Mouse (Mus musculus): ENCODE measurements at regions not wholly inside any gene's neighbourhood (a gene's known extent, or its start where the extent isn't known, plus 50 kb on each side); places are given as distances from the start of the nearest gene placed in this dataset.
"Not testable (repeated sequence)": the region's sequence is repeated elsewhere in the genome, so short reads cannot be mapped to it uniquely, and the experiment has no call there.

- Histone ChIP-seq H3K4me3 (replicated peaks) (no peak overlapping the region), H3K27me3 (replicated peaks) (no peaks in the 10 kb centered on the region), H3K36me3 (replicated peaks; ENCODE audit: low read length) (no peaks in the 10 kb centered on the region), H3K9me3 (peaks cover 19% of the 10 kb centered on the region), H3K4me1 (peaks cover 18% of the 10 kb centered on the region)
- no peak for TF ChIP-seq GATA1 (IDR thresholded peaks at IDR 0.05; ENCODE audit: borderline replicate concordance, low read length)
- TF ChIP-seq FLI1 (IDR thresholded peaks at IDR 0.05; ENCODE audit: low read length): no peak
Observed at GRCm38 (mm10) chr9:115800624-115801023, 108.6 kb upstream of the Gadl1 start.

DNA sequence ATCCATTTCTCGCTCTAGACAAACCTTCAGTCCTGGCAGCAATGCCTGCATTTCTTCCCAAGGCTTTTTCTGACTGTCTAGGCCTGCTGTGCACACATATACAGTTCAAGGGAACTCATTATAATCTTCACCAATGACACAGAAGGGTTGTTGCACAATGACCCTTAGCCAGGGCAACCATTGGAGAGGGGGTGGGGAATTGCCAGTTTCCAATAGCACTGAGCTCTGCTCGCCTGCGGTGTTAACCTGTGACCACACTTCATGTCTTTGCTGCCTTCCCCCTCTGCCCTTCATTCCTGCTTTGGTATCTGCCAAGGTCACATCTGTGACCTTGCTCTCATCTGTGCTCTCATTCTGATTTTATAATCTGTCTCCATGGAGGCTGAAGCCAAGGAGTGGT lies 106.2 kb upstream of the Gadl1 start:
- no peaks in the 10 kb centered on the region for H3K36me3 ChIP-seq (replicated peaks; ENCODE audit: low read length)
- H3K27me3 ChIP-seq (replicated peaks): no peaks in the 10 kb centered on the region
- H3K4me1 ChIP-seq: peaks cover 26% of the 10 kb centered on the region
- H3K4me3 ChIP-seq (replicated peaks): no peak overlapping the region
- TF ChIP-seq FLI1 (IDR thresholded peaks at IDR 0.05; ENCODE audit: low read length) (no peak), GATA1 (IDR thresholded peaks at IDR 0.05; ENCODE audit: borderline replicate concordance, low read length) (no peak)
- 0 out of 2 replicates have a peak, but pooled peaks cover 4% of the 10 kb centered on the region for H3K9me3 ChIP-seq

DNA sequence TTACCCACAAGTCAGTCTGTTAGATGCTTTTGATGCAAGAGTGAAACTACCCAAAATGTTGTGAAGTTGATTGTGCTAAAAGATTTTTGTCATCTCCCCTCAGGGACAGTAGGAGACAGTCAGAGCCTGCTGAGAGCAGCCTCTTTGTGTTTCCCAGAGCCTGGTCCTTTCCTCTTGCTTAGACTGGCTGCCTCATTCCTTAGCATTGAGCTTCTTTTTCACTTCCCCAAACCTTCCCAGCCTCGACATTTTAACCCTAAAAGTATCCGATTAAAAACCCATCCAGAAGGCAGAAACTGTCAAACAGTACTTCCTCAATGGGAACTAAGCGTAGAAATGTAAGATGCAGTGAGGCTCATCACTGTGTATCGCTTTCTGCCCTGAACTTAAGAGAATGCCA lies 104.0 kb upstream of the Gadl1 start:
- Histone ChIP-seq H3K36me3 (replicated peaks; ENCODE audit: low read length) (no peaks in the 10 kb centered on the region), H3K4me1 (peaks cover 31% of the 10 kb centered on the region), H3K27me3 (replicated peaks) (no peaks in the 10 kb centered on the region), H3K9me3 (0 out of 2 replicates have a peak, but pooled peaks cover 4% of the 10 kb centered on the region), H3K4me3 (replicated peaks) (no peak overlapping the region)
- TF ChIP-seq GATA1 (IDR thresholded peaks at IDR 0.05; ENCODE audit: borderline replicate concordance, low read length) (no peak), FLI1 (IDR thresholded peaks at IDR 0.05; ENCODE audit: low read length) (no peak)

- Histone ChIP-seq H3K4me3 (replicated peaks) (no peak overlapping the region), H3K36me3 (replicated peaks; ENCODE audit: low read length) (no peaks in the 10 kb centered on the region), H3K9me3 (0 out of 2 replicates have a peak, but pooled peaks cover 4% of the 10 kb centered on the region), H3K4me1 (peaks cover 31% of the 10 kb centered on the region), H3K27me3 (replicated peaks) (no peaks in the 10 kb centered on the region)
- TF ChIP-seq GATA1 (IDR thresholded peaks at IDR 0.05; ENCODE audit: borderline replicate concordance, low read length): no peak
- TF ChIP-seq FLI1 (IDR thresholded peaks at IDR 0.05; ENCODE audit: low read length): no peak
Observed at GRCm38 (mm10) chr9:115806018-115806702, 103.1 kb upstream of the Gadl1 start.

DNA sequence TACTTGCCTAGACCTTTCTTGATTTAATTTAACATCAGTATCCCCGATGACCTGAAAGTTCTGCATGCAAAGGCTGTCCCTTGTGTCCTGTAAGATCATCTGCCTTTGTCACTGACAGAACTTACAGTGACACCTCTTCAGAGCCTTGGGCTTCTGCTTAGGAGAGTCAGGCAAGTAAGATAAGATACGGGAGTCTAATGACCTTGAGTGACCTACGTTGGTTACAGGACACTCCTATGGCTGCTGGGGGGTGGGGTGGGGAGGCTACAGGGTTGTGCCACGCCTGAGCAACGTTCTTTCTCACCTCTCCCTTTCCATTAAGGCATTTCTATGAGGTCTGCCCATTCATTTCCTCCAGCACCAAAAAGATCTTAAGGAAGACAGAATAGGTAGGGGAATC lies 69.1 kb upstream of the Gadl1 start:
- Histone ChIP-seq H3K4me3 (replicated peaks) (no peak overlapping the region), H3K27me3 (replicated peaks) (peaks cover 10% of the 10 kb centered on the region), H3K9me3 (no peaks in the 10 kb centered on the region), H3K36me3 (replicated peaks; ENCODE audit: low read length) (no peaks in the 10 kb centered on the region), H3K4me1 (peaks cover 4% of the 10 kb centered on the region; the same call in 1 of the 2 replicates)
- TF ChIP-seq GATA1 (IDR thresholded peaks at IDR 0.05; ENCODE audit: borderline replicate concordance, low read length): no peak
- TF ChIP-seq FLI1 (IDR thresholded peaks at IDR 0.05; ENCODE audit: low read length): no peak

DNA sequence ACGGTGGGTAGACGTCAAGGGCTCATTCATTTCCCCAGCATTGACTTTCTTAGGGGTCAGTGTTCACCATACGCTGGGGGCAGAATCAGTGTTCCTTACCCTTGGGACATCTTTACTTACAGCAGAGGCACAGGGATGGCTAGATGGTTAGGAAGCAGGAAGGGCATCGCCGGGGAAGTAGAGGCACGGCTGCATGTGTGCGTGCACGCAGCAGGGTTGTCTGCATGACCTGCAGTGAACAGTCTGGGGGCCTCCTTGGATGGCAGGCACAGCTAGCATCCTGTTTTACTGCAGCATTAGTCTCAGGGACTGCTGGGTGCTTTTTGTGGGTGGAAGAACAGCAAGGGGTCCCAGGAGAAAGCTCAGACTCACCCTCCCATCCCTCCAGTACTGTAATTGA lies 68.5 kb upstream of the Gadl1 start:
- Histone ChIP-seq H3K36me3 (replicated peaks; ENCODE audit: low read length) (no peaks in the 10 kb centered on the region), H3K4me3 (replicated peaks) (no peak overlapping the region), H3K4me1 (peaks cover 4% of the 10 kb centered on the region; the same call in 1 of the 2 replicates), H3K27me3 (replicated peaks) (peaks cover 12% of the 10 kb centered on the region), H3K9me3 (no peaks in the 10 kb centered on the region)
- no peak for TF ChIP-seq FLI1 (IDR thresholded peaks at IDR 0.05; ENCODE audit: low read length)
- no peak for TF ChIP-seq GATA1 (IDR thresholded peaks at IDR 0.05; ENCODE audit: borderline replicate concordance, low read length)

GRCm38 (mm10) chr9:115841684-115842083 lies 67.6 kb upstream of the Gadl1 start:
- Histone ChIP-seq H3K27me3 (replicated peaks) (peaks cover 12% of the 10 kb centered on the region), H3K4me1 (peaks cover 4% of the 10 kb centered on the region; the same call in 1 of the 2 replicates)

DNA sequence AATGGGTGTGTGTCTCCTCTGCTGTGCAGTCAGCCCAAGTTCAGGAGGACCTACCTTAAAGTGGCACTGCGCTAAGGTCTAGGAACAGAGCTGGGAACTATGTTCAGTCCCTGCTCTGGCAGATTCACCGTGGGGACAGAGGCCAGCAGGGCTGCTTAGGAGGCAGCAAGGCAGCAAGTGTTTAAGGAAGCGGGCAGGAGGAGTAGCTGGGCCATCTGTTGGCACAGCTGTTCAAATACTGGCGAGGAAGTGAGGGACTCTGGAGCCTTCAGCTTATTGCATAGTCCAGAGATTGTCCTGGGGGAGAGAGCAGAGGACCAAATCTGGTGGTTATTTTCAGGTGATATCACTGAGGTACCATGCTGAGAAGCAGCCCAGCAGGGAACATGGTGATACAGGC lies 64.9 kb upstream of the Gadl1 start:
- no peak overlapping the region for H3K4me3 ChIP-seq (replicated peaks)
- TF ChIP-seq GATA1 (IDR thresholded peaks at IDR 0.05; ENCODE audit: borderline replicate concordance, low read length) (no peak), FLI1 (IDR thresholded peaks at IDR 0.05; ENCODE audit: low read length) (no peak)
- H3K9me3 ChIP-seq: no peaks in the 10 kb centered on the region
- peaks cover 12% of the 10 kb centered on the region for H3K27me3 ChIP-seq (replicated peaks)
- H3K4me1 ChIP-seq: no peaks in the 10 kb centered on the region
- no peaks in the 10 kb centered on the region for H3K36me3 ChIP-seq (replicated peaks; ENCODE audit: low read length)

More at GRCm38 (mm10) chr9:115841684-115842083, 67.6 kb upstream of the Gadl1 start:
- no peaks in the 10 kb centered on the region for H3K36me3 ChIP-seq (replicated peaks; ENCODE audit: low read length)
- no peaks in the 10 kb centered on the region for H3K9me3 ChIP-seq
- no peak overlapping the region for H3K4me3 ChIP-seq (replicated peaks)
- TF ChIP-seq FLI1 (IDR thresholded peaks at IDR 0.05; ENCODE audit: low read length): no peak

DNA sequence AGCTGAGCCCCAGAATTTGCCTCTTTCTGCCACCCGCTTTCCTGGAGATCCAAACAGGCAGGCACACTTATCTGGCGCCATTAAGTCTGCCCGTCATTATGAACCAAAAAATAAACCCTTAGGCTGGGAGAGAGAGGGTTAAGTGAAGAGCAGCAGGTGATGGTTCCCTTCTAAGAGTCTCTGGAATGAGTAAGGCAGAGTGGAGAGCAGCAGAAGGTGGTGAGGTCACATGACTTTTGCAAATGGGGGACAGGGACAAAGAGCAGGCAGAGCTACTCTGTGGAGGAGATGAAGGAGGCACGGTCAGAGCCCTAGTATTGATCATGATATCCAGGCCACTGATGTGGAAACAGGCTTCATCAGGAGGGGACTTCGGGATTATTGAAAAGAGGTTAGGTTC lies 64.2 kb upstream of the Gadl1 start:
- no peaks in the 10 kb centered on the region for H3K36me3 ChIP-seq (replicated peaks; ENCODE audit: low read length)
- H3K27me3 ChIP-seq (replicated peaks): peaks cover 12% of the 10 kb centered on the region
- no peaks in the 10 kb centered on the region for H3K9me3 ChIP-seq
- H3K4me1 ChIP-seq: no peaks in the 10 kb centered on the region
- TF ChIP-seq FLI1 (IDR thresholded peaks at IDR 0.05; ENCODE audit: low read length) (no peak), GATA1 (IDR thresholded peaks at IDR 0.05; ENCODE audit: borderline replicate concordance, low read length) (no peak)
- no peak overlapping the region for H3K4me3 ChIP-seq (replicated peaks)

DNA sequence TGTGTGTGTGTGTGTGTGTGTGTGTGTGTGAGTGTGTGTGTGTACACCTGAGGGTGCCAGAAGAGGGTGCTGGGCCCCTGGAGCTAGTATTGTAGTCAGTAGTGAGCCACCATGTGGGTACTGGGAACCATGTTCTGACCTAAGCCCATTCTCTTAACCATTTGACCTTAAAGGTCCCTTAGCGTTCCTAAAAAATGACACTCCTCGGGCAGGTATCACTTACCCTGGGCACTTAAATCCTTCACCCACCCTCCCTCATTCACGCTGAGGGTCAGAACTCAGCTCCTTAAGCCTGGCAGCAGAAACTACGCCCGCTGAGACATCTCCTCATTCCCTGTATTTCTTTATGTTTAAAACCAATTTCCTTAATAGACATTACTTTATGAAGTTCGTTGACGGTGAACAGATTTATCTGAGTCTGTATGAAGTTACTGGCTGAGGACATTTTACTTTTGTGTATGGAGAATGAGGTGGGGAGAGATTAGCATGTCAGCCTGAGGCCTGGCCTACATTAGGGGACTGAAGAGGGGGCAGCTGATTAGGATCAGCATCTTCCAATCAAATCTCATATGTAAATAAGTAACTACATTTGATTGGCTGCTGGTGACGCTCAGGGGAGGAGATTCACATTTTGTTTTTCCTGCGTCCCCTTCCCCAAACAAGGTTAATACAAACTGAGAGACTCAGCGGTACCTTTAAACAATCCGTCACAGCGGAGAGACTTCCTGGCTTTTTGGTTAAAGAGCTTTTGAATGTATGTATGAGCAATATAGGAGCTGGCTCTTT lies 61.8 kb upstream of the Gadl1 start:
- H3K4me3 ChIP-seq (replicated peaks): no peak overlapping the region
- TF ChIP-seq FLI1 (IDR thresholded peaks at IDR 0.05; ENCODE audit: low read length) (no peak), GATA1 (IDR thresholded peaks at IDR 0.05; ENCODE audit: borderline replicate concordance, low read length) (no peak)
- peaks cover 7% of the 10 kb centered on the region for H3K27me3 ChIP-seq (replicated peaks)
- H3K36me3 ChIP-seq (replicated peaks; ENCODE audit: low read length): no peaks in the 10 kb centered on the region
- H3K4me1 ChIP-seq: 0 out of 2 replicates have a peak, but pooled peaks cover under 1% of the 10 kb centered on the region
- H3K9me3 ChIP-seq: no peaks in the 10 kb centered on the region

- peaks cover 18% of the 10 kb centered on the region for H3K4me1 ChIP-seq
- not testable (repeated sequence) for H3K9me3 ChIP-seq; H3K36me3 ChIP-seq (replicated peaks; ENCODE audit: low read length); H3K27me3 ChIP-seq (replicated peaks); H3K4me3 ChIP-seq (replicated peaks)
Observed at GRCm38 (mm10) chr9:115853210-115853842, 55.9 kb upstream of the Gadl1 start.
